Mouse (Mus musculus) heart, adult 2 months (tissue): Measurements from ENCODE around the gene Eif2a.

Experiments
- CTCF ChIP-seq: fragments of 200-600 bp; IDR thresholded peaks from 2 replicates; pipeline ENCODE4 v1.8.1; 2022; ENCODE audit warnings: antibody characterized with exemption, mild to moderate bottlenecking, moderate library complexity
- EP300 ChIP-seq: fragments of 200-500 bp; IDR thresholded peaks from 2 replicates; pipeline ENCODE4 v1.6.1; 2011; ENCODE audit warnings: low read depth, low read length, control low read depth; ENCODE audit not compliant: insufficient read depth

DNA sequence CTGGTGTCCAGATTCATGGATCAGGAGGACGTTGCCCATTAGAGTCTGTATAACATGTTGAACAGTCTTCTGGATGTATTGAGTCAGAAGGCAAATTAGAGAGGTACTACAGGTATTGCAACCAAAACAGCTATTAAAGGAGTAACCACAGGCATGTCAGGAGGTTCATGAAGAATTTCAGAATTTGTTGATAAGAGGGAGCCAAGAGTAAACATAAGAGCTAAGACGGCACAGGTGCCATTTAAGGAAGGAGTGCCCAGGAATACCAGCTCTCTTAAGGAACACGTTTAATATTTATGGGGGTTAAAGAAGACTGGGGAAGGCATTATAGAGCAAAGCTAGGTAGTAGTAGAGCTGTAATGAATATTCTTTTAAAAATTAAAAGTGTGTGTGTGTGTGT is 12.9 kb upstream of the Eif2a start:
- no peak for TF ChIP-seq EP300
- no peak for TF ChIP-seq CTCF
